Mouse (Mus musculus) bone marrow, adult 2 months (tissue): ENCODE data around the gene Mlx.
"Not testable (repeated sequence)": the region's sequence is repeated elsewhere in the genome, so short reads cannot be mapped to it uniquely, and the experiment has no call there.

Experiments
- CTCF ChIP-seq: fragments of 200-500 bp; IDR thresholded peaks from 2 replicates; pipeline ENCODE4 v1.5.1; 2011; ENCODE audit warnings: low read length, control low read depth; ENCODE audit not compliant: control insufficient read depth, insufficient read depth
- POLR2A ChIP-seq: fragments of 200-500 bp; IDR thresholded peaks from 2 replicates; pipeline ENCODE4 v1.6.1; 2011; ENCODE audit warnings: low read depth, mild to moderate bottlenecking, control low read depth, low read length, borderline replicate concordance; ENCODE audit not compliant: control insufficient read depth

- TF ChIP-seq POLR2A, CTCF: not testable (repeated sequence)
These were observed 37.9 kb downstream of the Mlx start for GRCm38 (mm10) chr11:101125008-101125407.
